Mouse (Mus musculus): ENCODE measurements around the gene Cnnm3.

Gene Cnnm3

GRCm38 (mm10) chr1:36558031-36558993 is 46.6 kb downstream of the Cnnm3 start, which contains the start of gene Sema4c:
Gene Sema4c, minus strand, starts transcription at chr1:36558349.
- DNase-seq (ENCODE audit: low spot score): peak; percentile 50

GRCm38 (mm10) chr1:36559256-36559655 is 47.6 kb downstream of the Cnnm3 start:
- no peak for DNase-seq (ENCODE audit: low spot score)

- no peak for DNase-seq (ENCODE audit: low spot score)
Measured at GRCm38 (mm10) chr1:36559888-36560287, 48.2 kb downstream of the Cnnm3 start.

- DNase-seq (ENCODE audit: low spot score): no peak
Measured at GRCm38 (mm10) chr1:36560903-36561302, 49.2 kb downstream of the Cnnm3 start.

GRCm38 (mm10) chr1:36562388-36562787 is 50.7 kb downstream of the Cnnm3 start:
- no peak for DNase-seq (ENCODE audit: low spot score)

- DNase-seq (ENCODE audit: low spot score): no peak
Measured at GRCm38 (mm10) chr1:36563197-36563596, 51.5 kb downstream of the Cnnm3 start.

- no peak for DNase-seq (ENCODE audit: low spot score)
Measured at GRCm38 (mm10) chr1:36563632-36564031, 52.0 kb downstream of the Cnnm3 start.

- DNase-seq (ENCODE audit: low spot score): no peak
Measured at GRCm38 (mm10) chr1:36564101-36564500, 52.4 kb downstream of the Cnnm3 start.

- DNase-seq (ENCODE audit: low spot score): no peak
Measured at GRCm38 (mm10) chr1:36566425-36566824, 54.8 kb downstream of the Cnnm3 start.

GRCm38 (mm10) chr1:36567818-36568603 is 56.3 kb downstream of the Cnnm3 start:
- DNase-seq (ENCODE audit: low spot score): no peak

- no peak for DNase-seq (ENCODE audit: low spot score)
Measured at GRCm38 (mm10) chr1:36568776-36569175, 57.1 kb downstream of the Cnnm3 start.

GRCm38 (mm10) chr1:36569694-36570276 is 58.1 kb downstream of the Cnnm3 start:
- no peak for DNase-seq (ENCODE audit: low spot score)

- DNase-seq (ENCODE audit: low spot score): no peak
Measured at GRCm38 (mm10) chr1:36570320-36570719, 58.7 kb downstream of the Cnnm3 start.

GRCm38 (mm10) chr1:36571627-36572026 is 60.0 kb downstream of the Cnnm3 start:
- DNase-seq (ENCODE audit: low spot score): no peak

- no peak for DNase-seq (ENCODE audit: low spot score)
Measured at GRCm38 (mm10) chr1:36572140-36572700, 60.6 kb downstream of the Cnnm3 start.

- DNase-seq (ENCODE audit: low spot score): no peak
Measured at GRCm38 (mm10) chr1:36572709-36573108, 61.0 kb downstream of the Cnnm3 start.

- no peak for DNase-seq (ENCODE audit: low spot score)
Measured at GRCm38 (mm10) chr1:36573524-36573923, 61.9 kb downstream of the Cnnm3 start.

- no peak for DNase-seq (ENCODE audit: low spot score)
Measured at GRCm38 (mm10) chr1:36574196-36574955, 62.7 kb downstream of the Cnnm3 start.

GRCm38 (mm10) chr1:36575347-36575746 is 63.7 kb downstream of the Cnnm3 start:
- no peak for DNase-seq (ENCODE audit: low spot score)

GRCm38 (mm10) chr1:36576991-36577675 is 65.5 kb downstream of the Cnnm3 start:
- DNase-seq (ENCODE audit: low spot score): no peak
